Mouse (Mus musculus): ENCODE measurements around the gene Nup107. TPM values are rescaled to one million over a fixed set of nuclear protein-coding genes. Genes with fewer than 3 reads are reported as not detected.
"Not testable (repeated sequence)": the region's sequence is repeated elsewhere in the genome, so short reads cannot be mapped to it uniquely, and the experiment has no call there.

Gene Nup107
- polyA plus RNA-seq, 1 experiment from 2014 or later: 104 TPM

- H3K4me1 ChIP-seq (replicated peaks; ENCODE audit: control insufficient read depth, insufficient read depth, low read length): no peaks in the 10 kb centered on the region
- H3K9me3 ChIP-seq (ENCODE audit: control insufficient read depth, low read length): no peaks in the 10 kb centered on the region
- DNase-seq (ENCODE audit: low spot score): no peak
- no peak overlapping the region for H3K4me2 ChIP-seq (ENCODE audit: low read depth, low read length, severe bottlenecking)
- H3K9ac ChIP-seq (ENCODE audit: low read length): no peak overlapping the region
- H3K36me3 ChIP-seq (ENCODE audit: control insufficient read depth, insufficient read depth, low read length): no peaks in the 10 kb centered on the region; the same call in 1 of the 2 replicates
- H3K27ac ChIP-seq (ENCODE audit: low read depth, low read length): no peak overlapping the region
- no peaks in the 10 kb centered on the region for H3K27me3 ChIP-seq (ENCODE audit: control insufficient read depth, insufficient read depth, low read length)
- no peak for ATAC-seq (replicated peaks; ENCODE audit: low FRiP score)
- 81% methylated on average over 4 of the region's 4 CpGs for WGBS
- no peak overlapping the region for H3K4me3 ChIP-seq (ENCODE audit: low read depth, low read length)
Observed at GRCm38 (mm10) chr10:117737075-117737474, 55.4 kb downstream of the Nup107 start.

- H3K36me3 ChIP-seq (ENCODE audit: control insufficient read depth, insufficient read depth, low read length): no peaks in the 10 kb centered on the region; the same call in 1 of the 2 replicates
Observed at GRCm38 (mm10) chr10:117736573-117736972, 55.9 kb downstream of the Nup107 start.

GRCm38 (mm10) chr10:117735396-117735795 lies 57.1 kb downstream of the Nup107 start:
- not testable (repeated sequence) for H3K4me3 ChIP-seq (ENCODE audit: low read depth, low read length); H3K27me3 ChIP-seq (ENCODE audit: control insufficient read depth, insufficient read depth, low read length); DNase-seq (ENCODE audit: low spot score); H3K4me1 ChIP-seq (replicated peaks; ENCODE audit: control insufficient read depth, insufficient read depth, low read length); H3K4me2 ChIP-seq (ENCODE audit: low read depth, low read length, severe bottlenecking); H3K36me3 ChIP-seq (ENCODE audit: control insufficient read depth, insufficient read depth, low read length); H3K9me3 ChIP-seq (ENCODE audit: control insufficient read depth, low read length); H3K9ac ChIP-seq (ENCODE audit: low read length); H3K27ac ChIP-seq (ENCODE audit: low read depth, low read length); ATAC-seq (replicated peaks; ENCODE audit: low FRiP score)
- WGBS: 94% methylated on average over 11 of the region's 12 CpGs

More at GRCm38 (mm10) chr10:117736573-117736972, 55.9 kb downstream of the Nup107 start:
- H3K27me3 ChIP-seq (ENCODE audit: control insufficient read depth, insufficient read depth, low read length): no peaks in the 10 kb centered on the region
- H3K27ac ChIP-seq (ENCODE audit: low read depth, low read length): no peak overlapping the region
- H3K4me1 ChIP-seq (replicated peaks; ENCODE audit: control insufficient read depth, insufficient read depth, low read length): no peaks in the 10 kb centered on the region
- no peak overlapping the region for H3K4me2 ChIP-seq (ENCODE audit: low read depth, low read length, severe bottlenecking)
- no peak overlapping the region for H3K9ac ChIP-seq (ENCODE audit: low read length)
- H3K9me3 ChIP-seq (ENCODE audit: control insufficient read depth, low read length): no peaks in the 10 kb centered on the region
- WGBS: 91% methylated on average over 5 of the region's 5 CpGs
- ATAC-seq (replicated peaks; ENCODE audit: low FRiP score) (no peak), DNase-seq (ENCODE audit: low spot score) (no peak)
- no peak overlapping the region for H3K4me3 ChIP-seq (ENCODE audit: low read depth, low read length)

GRCm38 (mm10) chr10:117734104-117734852 lies 58.2 kb downstream of the Nup107 start:
- not testable (repeated sequence) for ATAC-seq (replicated peaks; ENCODE audit: low FRiP score); H3K4me3 ChIP-seq (ENCODE audit: low read depth, low read length); H3K9ac ChIP-seq (ENCODE audit: low read length); H3K36me3 ChIP-seq (ENCODE audit: control insufficient read depth, insufficient read depth, low read length); H3K27me3 ChIP-seq (ENCODE audit: control insufficient read depth, insufficient read depth, low read length); DNase-seq (ENCODE audit: low spot score); H3K27ac ChIP-seq (ENCODE audit: low read depth, low read length); H3K9me3 ChIP-seq (ENCODE audit: control insufficient read depth, low read length); H3K4me1 ChIP-seq (replicated peaks; ENCODE audit: control insufficient read depth, insufficient read depth, low read length); H3K4me2 ChIP-seq (ENCODE audit: low read depth, low read length, severe bottlenecking)
- 86% methylated on average over 9 of the region's 10 CpGs for WGBS

GRCm38 (mm10) chr10:117733626-117734025 lies 58.9 kb downstream of the Nup107 start:
- H3K4me2 ChIP-seq (ENCODE audit: low read depth, low read length, severe bottlenecking); H3K36me3 ChIP-seq (ENCODE audit: control insufficient read depth, insufficient read depth, low read length); H3K4me1 ChIP-seq (replicated peaks; ENCODE audit: control insufficient read depth, insufficient read depth, low read length); DNase-seq (ENCODE audit: low spot score); H3K9me3 ChIP-seq (ENCODE audit: control insufficient read depth, low read length); H3K27ac ChIP-seq (ENCODE audit: low read depth, low read length); ATAC-seq (replicated peaks; ENCODE audit: low FRiP score); H3K27me3 ChIP-seq (ENCODE audit: control insufficient read depth, insufficient read depth, low read length); H3K9ac ChIP-seq (ENCODE audit: low read length); H3K4me3 ChIP-seq (ENCODE audit: low read depth, low read length): not testable (repeated sequence)
- WGBS: 92% methylated on average over 7 of the region's 8 CpGs

- ATAC-seq (replicated peaks; ENCODE audit: low FRiP score): no peak
- Histone ChIP-seq H3K4me3 (ENCODE audit: low read depth, low read length) (no peak overlapping the region), H3K27ac (ENCODE audit: low read depth, low read length) (no peak overlapping the region), H3K27me3 (ENCODE audit: control insufficient read depth, insufficient read depth, low read length) (no peaks in the 10 kb centered on the region), H3K4me2 (ENCODE audit: low read depth, low read length, severe bottlenecking) (no peak overlapping the region), H3K9me3 (ENCODE audit: control insufficient read depth, low read length) (no peaks in the 10 kb centered on the region), H3K9ac (ENCODE audit: low read length) (no peak overlapping the region), H3K4me1 (replicated peaks; ENCODE audit: control insufficient read depth, insufficient read depth, low read length) (no peaks in the 10 kb centered on the region), H3K36me3 (ENCODE audit: control insufficient read depth, insufficient read depth, low read length) (no peaks in the 10 kb centered on the region)
- no peak for DNase-seq (ENCODE audit: low spot score)
- WGBS: 87% methylated on average over 14 of the region's 14 CpGs
Observed at GRCm38 (mm10) chr10:117732962-117733592, 59.4 kb downstream of the Nup107 start.

GRCm38 (mm10) chr10:117732184-117732583 lies 60.3 kb downstream of the Nup107 start:
- no peak overlapping the region for H3K9ac ChIP-seq (ENCODE audit: low read length)
- H3K9me3 ChIP-seq (ENCODE audit: control insufficient read depth, low read length): no peaks in the 10 kb centered on the region
- no peaks in the 10 kb centered on the region for H3K27me3 ChIP-seq (ENCODE audit: control insufficient read depth, insufficient read depth, low read length)
- no peak overlapping the region for H3K4me3 ChIP-seq (ENCODE audit: low read depth, low read length)
- no peaks in the 10 kb centered on the region for H3K4me1 ChIP-seq (replicated peaks; ENCODE audit: control insufficient read depth, insufficient read depth, low read length)
- no peaks in the 10 kb centered on the region for H3K36me3 ChIP-seq (ENCODE audit: control insufficient read depth, insufficient read depth, low read length)
- H3K27ac ChIP-seq (ENCODE audit: low read depth, low read length): no peak overlapping the region
- no peak for ATAC-seq (replicated peaks; ENCODE audit: low FRiP score)
- H3K4me2 ChIP-seq (ENCODE audit: low read depth, low read length, severe bottlenecking): no peak overlapping the region
- WGBS: 86% methylated on average over 5 of the region's 5 CpGs
- DNase-seq (ENCODE audit: low spot score): no peak

GRCm38 (mm10) chr10:117731244-117732101 lies 61.0 kb downstream of the Nup107 start:
- Histone ChIP-seq H3K4me1 (replicated peaks; ENCODE audit: control insufficient read depth, insufficient read depth, low read length) (no peaks in the 10 kb centered on the region), H3K36me3 (ENCODE audit: control insufficient read depth, insufficient read depth, low read length) (no peaks in the 10 kb centered on the region), H3K4me2 (ENCODE audit: low read depth, low read length, severe bottlenecking) (no peak overlapping the region), H3K27me3 (ENCODE audit: control insufficient read depth, insufficient read depth, low read length) (no peaks in the 10 kb centered on the region), H3K27ac (ENCODE audit: low read depth, low read length) (no peak overlapping the region), H3K4me3 (ENCODE audit: low read depth, low read length) (no peak overlapping the region), H3K9me3 (ENCODE audit: control insufficient read depth, low read length) (no peaks in the 10 kb centered on the region), H3K9ac (ENCODE audit: low read length) (no peak overlapping the region)
- ATAC-seq (replicated peaks; ENCODE audit: low FRiP score) (no peak), DNase-seq (ENCODE audit: low spot score) (no peak)
- 63% methylated on average over 14 of the region's 15 CpGs for WGBS

All from forebrain, embryonic 11.5 days (tissue).